Mouse (Mus musculus) forebrain, embryonic 14.5 days (tissue): ENCODE results near the gene Slc35b2. TPM values are rescaled to one million over a fixed set of nuclear protein-coding genes. Genes with fewer than 3 reads are reported as not detected.

ENCODE experiments used
- ATAC-seq: fragments of 200-750 bp; cut with Nextera tagmentation; 2 replicates; pipeline ENCODE4 v1.8.0; 2017; ENCODE audit warnings: mild to moderate bottlenecking, moderate library complexity
- DNase-seq: peaks from one replicate; pipeline ENCODE4 v3.0.0-alpha.2; 2015; ENCODE audit warnings: low spot score
- H3K27ac ChIP-seq: fragments of 300-500 bp; sonication (generic); 2 replicates; pipeline ENCODE4 v1.5.1; 2014; ENCODE audit warnings: low read depth, mild to moderate bottlenecking, control low read depth, low read length, moderate library complexity
- H3K27me3 ChIP-seq: fragments of 300-500 bp; sonication (generic); replicated peaks from 2 replicates; pipeline ENCODE4 v1.6.1; 2014; ENCODE audit warnings: low read length, control low read depth, mixed read lengths; ENCODE audit not compliant: control insufficient read depth, insufficient read depth
- H3K36me3 ChIP-seq: fragments of 300-500 bp; sonication (generic); 2 replicates; pipeline ENCODE4 v1.6.1; 2014; ENCODE audit warnings: low read length, control low read depth; ENCODE audit not compliant: control insufficient read depth, insufficient read depth
- H3K4me1 ChIP-seq: fragments of 300-500 bp; sonication (generic); 2 replicates; pipeline ENCODE4 v1.6.1; 2014; ENCODE audit warnings: antibody characterized with exemption, low read length, control low read depth; ENCODE audit not compliant: control insufficient read depth, insufficient read depth
- H3K4me2 ChIP-seq: fragments of 300-500 bp; sonication (generic); 2 replicates; pipeline ENCODE4 v1.6.1; 2014; ENCODE audit warnings: mild to moderate bottlenecking, control low read depth, low read length
- H3K4me3 ChIP-seq: fragments of 300-500 bp; sonication (generic); 2 replicates; pipeline ENCODE4 v1.5.1; 2014; ENCODE audit warnings: low read depth, low read length, control low read depth
- H3K9ac ChIP-seq: fragments of 300-500 bp; sonication (generic); 2 replicates; pipeline ENCODE4 v1.6.1; 2014; ENCODE audit warnings: mild to moderate bottlenecking, low read length, control low read depth, moderate library complexity
- H3K9me3 ChIP-seq: fragments of 300-500 bp; sonication (generic); replicated peaks from 2 replicates; pipeline ENCODE4 v1.6.1; 2016; ENCODE audit warnings: low read length, control low read depth, mixed read lengths; ENCODE audit not compliant: control insufficient read depth
- WGBS: fragments of 180-500 bp; shearing (Covaris S2); extraction: QIAGEN DNeasy Blood & Tissue Kit; methylation state at CpG from one replicate; pipeline ENCODE4 v1.1.7; 2014; 5-methylcytosine and 5-hydroxymethylcytosine counted together
- polyA plus RNA-seq: library from polyadenylated mRNA; unstranded; fragments of >200 nt; fragmentation: Nextera tagmentation; extraction: Ambion mirVana; gene quantifications from 2 replicates; pipeline ENCODE4 v1.2.1, GENCODE M21; 2014

Slc35b2 gene
- polyA plus RNA-seq, 1 experiment from 2014 or later = 102 TPM

DNA sequence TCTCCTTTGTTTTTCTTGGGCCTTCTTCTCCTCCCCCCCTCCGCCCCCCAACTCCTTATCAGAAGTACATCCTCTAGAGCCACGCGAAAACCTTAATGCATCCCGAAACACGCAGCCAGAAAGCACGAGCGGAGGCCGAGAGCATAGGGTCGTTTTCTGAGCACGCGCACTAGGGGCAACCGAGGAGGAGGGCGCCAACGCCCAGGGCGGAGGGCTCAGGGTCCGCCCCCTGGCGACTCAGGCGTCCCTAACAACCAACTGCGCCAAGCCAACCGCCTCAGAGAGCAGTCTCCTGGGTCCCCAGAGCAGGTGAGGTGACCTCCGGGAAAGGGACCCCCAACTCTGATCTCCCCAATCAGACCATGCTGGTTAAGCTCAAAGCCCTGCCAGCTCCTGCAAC is 40.4 kb upstream of the Slc35b2 start, which contains the start of gene Tcte1:
Tcte1 (plus strand) TSS at position 172 of the 400 bp plus-strand sequence.
- ATAC-seq = peak; percentile 86
- H3K4me1 ChIP-seq = no peaks in the 10 kb centered on the region; the same call in 1 of the 2 replicates
- 0% methylated on average over 21 of the region's 21 CpGs for WGBS

DNA sequence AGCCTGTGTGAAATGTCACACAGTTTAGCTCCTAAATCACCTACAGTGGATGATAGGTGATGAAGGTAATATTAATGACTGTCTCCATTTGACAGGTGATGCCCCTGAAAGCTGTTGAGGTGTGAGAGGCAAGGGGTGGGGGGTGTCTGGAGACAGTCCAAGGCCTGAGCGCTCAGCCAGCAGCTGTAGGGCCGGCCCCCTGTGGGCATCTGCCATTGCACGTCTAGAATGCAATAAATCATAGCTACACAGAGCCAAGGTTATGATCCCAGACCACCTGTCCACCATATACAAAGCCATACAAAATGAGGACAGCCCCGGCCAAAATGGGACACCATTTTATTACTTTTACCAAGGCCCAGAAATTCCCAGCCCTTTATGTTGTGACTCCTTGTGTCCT is 38.7 kb upstream of the Slc35b2 start:
- H3K9ac ChIP-seq = no peak overlapping the region
- peaks cover 6% of the 10 kb centered on the region; the same call in 1 of the 2 replicates for H3K36me3 ChIP-seq
- H3K4me3 ChIP-seq = no peak overlapping the region
- no peaks in the 10 kb centered on the region for H3K9me3 ChIP-seq
- H3K27ac ChIP-seq = no peak overlapping the region
- peaks cover 11% of the 10 kb centered on the region for H3K27me3 ChIP-seq
- no peak for DNase-seq
- 73% methylated on average over 4 of the region's 4 CpGs for WGBS
- ATAC-seq = no peak
- no peak overlapping the region for H3K4me2 ChIP-seq
- no peaks in the 10 kb centered on the region; the same call in 1 of the 2 replicates for H3K4me1 ChIP-seq

More for the DNA sequence above, 40.4 kb upstream of the Slc35b2 start, which contains the start of gene Tcte1:
- Histone ChIP-seq H3K9me3 (no peaks in the 10 kb centered on the region), H3K4me3 (peak within 1 kb of the TSS; percentile 25), H3K27me3 (peaks cover 11% of the 10 kb centered on the region), H3K9ac (peak within 1 kb of the TSS; percentile 58), H3K27ac (no peak within 1 kb of the TSS), H3K36me3 (peaks cover 10% of the 10 kb centered on the region), H3K4me2 (peak within 1 kb of the TSS; percentile 60)
- peak; percentile 81 for DNase-seq

- no peak overlapping the region for H3K4me2 ChIP-seq
- ATAC-seq (no peak), DNase-seq (no peak)
- H3K4me3 ChIP-seq = no peak overlapping the region
- 15% methylated on average over 5 of the region's 5 CpGs for WGBS
- H3K9ac ChIP-seq = no peak overlapping the region
- H3K36me3 ChIP-seq = no peaks in the 10 kb centered on the region
- H3K27ac ChIP-seq = no peak overlapping the region
- H3K27me3 ChIP-seq = peaks cover 11% of the 10 kb centered on the region
- H3K4me1 ChIP-seq = peaks cover 3% of the 10 kb centered on the region; the same call in 1 of the 2 replicates
- no peaks in the 10 kb centered on the region for H3K9me3 ChIP-seq
Observed at GRCm38 (mm10) chr17:45526571-45526970, 37.1 kb upstream of the Slc35b2 start.

DNA sequence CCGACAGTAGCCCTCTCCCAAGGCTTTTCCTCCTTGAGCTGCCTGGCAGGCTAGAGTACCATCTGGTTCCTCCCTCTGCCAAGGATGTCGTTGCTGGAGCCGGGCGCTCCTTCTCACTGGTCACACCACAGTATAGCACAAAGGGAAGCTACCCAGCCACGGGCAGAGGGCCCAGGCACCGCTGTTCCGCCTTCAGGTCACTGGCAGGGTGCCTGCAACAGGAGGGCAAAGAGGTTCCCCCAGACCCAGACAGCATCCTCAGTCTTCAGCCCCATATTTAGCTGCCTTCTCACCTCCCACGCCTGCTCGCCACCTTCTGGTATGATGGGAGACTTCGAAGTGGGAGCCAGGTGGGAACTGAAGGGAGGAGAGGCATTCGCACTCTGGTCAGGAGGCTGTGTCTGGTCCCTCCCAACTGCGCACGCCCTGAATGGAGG is 33.3 kb upstream of the Slc35b2 start:
- Histone ChIP-seq H3K9ac (no peak overlapping the region), H3K27me3 (peaks cover 2% of the 10 kb centered on the region; the same call in 1 of the 2 replicates), H3K27ac (peak overlapping the region; percentile 40; the same call in 1 of the 2 replicates), H3K36me3 (no peaks in the 10 kb centered on the region), H3K4me3 (no peak overlapping the region), H3K9me3 (no peaks in the 10 kb centered on the region), H3K4me2 (no peak overlapping the region; the same call in 1 of the 2 replicates), H3K4me1 (peaks cover 3% of the 10 kb centered on the region; the same call in 1 of the 2 replicates)
- ATAC-seq (peak; percentile 89), DNase-seq (peak; percentile 78)
- WGBS = 44% methylated on average over 13 of the region's 13 CpGs

DNA sequence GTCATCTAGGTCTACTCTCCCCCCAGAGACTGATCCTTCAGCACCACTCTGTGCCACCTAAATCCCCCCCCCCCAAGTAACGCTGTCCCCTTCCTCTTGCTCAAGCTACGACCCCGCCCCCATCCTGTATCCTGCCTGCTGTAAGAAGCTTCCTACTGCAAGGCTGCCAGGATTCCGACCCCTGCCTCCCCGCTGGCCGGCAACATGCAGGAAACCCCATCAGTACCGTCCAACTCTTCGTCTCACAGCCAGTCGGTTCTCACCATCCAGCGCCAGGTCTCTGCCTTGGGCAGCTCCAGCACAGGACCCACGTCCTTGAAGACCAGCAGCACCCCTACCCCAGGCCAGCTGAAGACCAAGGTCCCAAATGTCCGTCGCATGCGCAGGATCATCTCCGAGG is 30.8 kb upstream of the Slc35b2 start:
- Histone ChIP-seq H3K9ac (no peak overlapping the region), H3K4me1 (peaks cover 3% of the 10 kb centered on the region; the same call in 1 of the 2 replicates), H3K4me2 (no peak overlapping the region), H3K27me3 (peaks cover 3% of the 10 kb centered on the region; the same call in 1 of the 2 replicates), H3K4me3 (no peak overlapping the region), H3K27ac (no peak overlapping the region), H3K36me3 (no peaks in the 10 kb centered on the region), H3K9me3 (no peaks in the 10 kb centered on the region)
- no peak for ATAC-seq
- WGBS = 51% methylated on average over 15 of the region's 15 CpGs
- no peak for DNase-seq

DNA sequence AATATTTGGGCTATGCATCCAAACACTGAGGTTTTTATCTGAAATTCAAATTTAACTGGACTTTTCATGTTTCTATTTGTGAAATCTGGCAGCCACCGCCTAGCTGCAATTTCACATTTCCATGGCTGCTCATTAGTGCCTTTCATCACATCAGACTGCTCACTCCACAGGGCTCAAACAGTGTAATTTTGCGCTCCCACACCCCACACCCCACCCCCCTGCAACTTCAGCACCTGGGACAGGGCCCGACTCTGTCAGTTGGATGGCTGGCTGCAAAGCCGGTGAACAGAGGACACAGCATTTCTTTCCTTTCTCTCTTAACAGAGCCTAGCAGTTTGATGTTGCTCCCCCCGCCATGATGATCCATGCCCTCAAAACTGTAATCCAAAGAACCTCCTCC is 27.4 kb upstream of the Slc35b2 start:
- DNase-seq (no peak), ATAC-seq (0 out of 2 replicates have a peak, but pooled peaks have one; percentile 45)
- Histone ChIP-seq H3K4me3 (no peak overlapping the region), H3K9ac (peak overlapping the region; percentile 25; the same call in 1 of the 2 replicates), H3K27me3 (peaks cover 3% of the 10 kb centered on the region; the same call in 1 of the 2 replicates), H3K27ac (no peak overlapping the region), H3K9me3 (no peaks in the 10 kb centered on the region), H3K36me3 (no peaks in the 10 kb centered on the region), H3K4me1 (no peaks in the 10 kb centered on the region), H3K4me2 (no peak overlapping the region)
- WGBS = 11% methylated on average over 5 of the region's 5 CpGs

- H3K36me3 ChIP-seq = peaks cover 4% of the 10 kb centered on the region
- H3K9ac ChIP-seq = no peak overlapping the region
- DNase-seq (no peak), ATAC-seq (no peak)
- H3K27ac ChIP-seq = no peak overlapping the region
- WGBS = 58% methylated on average over 4 of the region's 4 CpGs
- no peak overlapping the region for H3K4me3 ChIP-seq
- no peak overlapping the region for H3K4me2 ChIP-seq
- H3K9me3 ChIP-seq = no peaks in the 10 kb centered on the region
- peaks cover 3% of the 10 kb centered on the region; the same call in 1 of the 2 replicates for H3K27me3 ChIP-seq
- H3K4me1 ChIP-seq = no peaks in the 10 kb centered on the region
Observed at GRCm38 (mm10) chr17:45538394-45538793, 25.3 kb upstream of the Slc35b2 start.

- Histone ChIP-seq H3K4me1 (peaks cover 11% of the 10 kb centered on the region), H3K27ac (no peak overlapping the region), H3K4me2 (no peak overlapping the region), H3K36me3 (peaks cover 17% of the 10 kb centered on the region), H3K9ac (no peak overlapping the region), H3K4me3 (no peak overlapping the region), H3K27me3 (peaks cover 5% of the 10 kb centered on the region; the same call in 1 of the 2 replicates), H3K9me3 (no peaks in the 10 kb centered on the region)
- WGBS = 78% methylated on average over 21 of the region's 21 CpGs
- DNase-seq = no peak
- ATAC-seq = no peak
Observed at GRCm38 (mm10) chr17:45539664-45540063, 24.0 kb upstream of the Slc35b2 start.

DNA sequence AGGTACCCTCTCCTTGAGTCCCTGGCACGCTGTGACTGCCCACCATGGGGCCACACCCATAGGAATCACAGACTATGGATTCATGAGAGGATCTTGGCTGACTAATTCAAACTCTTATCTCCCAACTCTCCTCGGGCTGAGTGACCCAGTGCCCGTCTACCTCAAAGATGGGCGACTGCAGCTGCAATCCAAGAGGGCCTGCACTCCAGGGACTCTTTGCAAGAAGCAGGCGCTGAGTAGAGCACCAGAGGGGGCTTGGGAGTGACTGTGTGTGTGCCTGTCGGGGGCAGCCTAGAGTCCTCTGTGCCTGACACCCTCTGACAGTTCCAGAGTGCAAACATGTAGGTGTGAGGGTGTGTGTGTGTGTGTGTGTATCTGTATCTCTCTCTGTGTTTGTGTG is 21.5 kb upstream of the Slc35b2 start:
- DNase-seq (no peak), ATAC-seq (no peak)
- H3K4me1 ChIP-seq = peaks cover 26% of the 10 kb centered on the region
- H3K4me3 ChIP-seq = no peak overlapping the region
- H3K27me3 ChIP-seq = peaks cover 27% of the 10 kb centered on the region
- H3K36me3 ChIP-seq = peaks cover 42% of the 10 kb centered on the region
- H3K9ac ChIP-seq = no peak overlapping the region
- H3K4me2 ChIP-seq = no peak overlapping the region
- no peaks in the 10 kb centered on the region for H3K9me3 ChIP-seq
- no peak overlapping the region for H3K27ac ChIP-seq
- 36% methylated on average over 6 of the region's 6 CpGs for WGBS
